Mouse (Mus musculus): Measurements from ENCODE around the gene Fam83e. TPM values are rescaled to one million over a fixed set of nuclear protein-coding genes. Genes with fewer than 3 reads are reported as not detected.

Fam83e gene
- polyA plus RNA-seq, 1 experiment from 2014 or later = 0.44 TPM

- Histone ChIP-seq H3K27ac (ENCODE audit: low read depth, low read length) (no peak overlapping the region), H3K9me3 (ENCODE audit: control insufficient read depth, low read length) (no peaks in the 10 kb centered on the region), H3K4me1 (ENCODE audit: control insufficient read depth, insufficient read depth, low read depth, low read length) (peaks cover 5% of the 10 kb centered on the region; the same call in 1 of the 2 replicates), H3K4me2 (ENCODE audit: low read length) (no peak overlapping the region), H3K27me3 (replicated peaks; ENCODE audit: control insufficient read depth, insufficient read depth, low read length) (peaks cover 16% of the 10 kb centered on the region), H3K4me3 (ENCODE audit: low read length) (no peak overlapping the region), H3K9ac (ENCODE audit: low read depth, low read length) (no peak overlapping the region), H3K36me3 (ENCODE audit: control insufficient read depth, insufficient read depth, low read length) (no peaks in the 10 kb centered on the region)
- WGBS = 52% methylated on average over 6 of the region's 6 CpGs
- ATAC-seq = no peak
Observed at GRCm38 (mm10) chr7:45755703-45756102, 34.7 kb downstream of the Fam83e start.

- 8% methylated on average over 21 of the region's 27 CpGs for WGBS
- no peak overlapping the region for H3K9ac ChIP-seq (ENCODE audit: low read depth, low read length)
- H3K9me3 ChIP-seq (ENCODE audit: control insufficient read depth, low read length) = no peaks in the 10 kb centered on the region
- peak overlapping the region; percentile 20 for H3K4me2 ChIP-seq (ENCODE audit: low read length)
- no peak overlapping the region for H3K27ac ChIP-seq (ENCODE audit: low read depth, low read length)
- ATAC-seq = no peak
- H3K27me3 ChIP-seq (replicated peaks; ENCODE audit: control insufficient read depth, insufficient read depth, low read length) = peaks cover 16% of the 10 kb centered on the region
- no peak overlapping the region for H3K4me3 ChIP-seq (ENCODE audit: low read length)
- peaks cover 5% of the 10 kb centered on the region; the same call in 1 of the 2 replicates for H3K4me1 ChIP-seq (ENCODE audit: control insufficient read depth, insufficient read depth, low read depth, low read length)
- H3K36me3 ChIP-seq (ENCODE audit: control insufficient read depth, insufficient read depth, low read length) = no peaks in the 10 kb centered on the region
Observed at GRCm38 (mm10) chr7:45759400-45759799, 38.4 kb downstream of the Fam83e start.

- no peak for ATAC-seq
- H3K27ac ChIP-seq (ENCODE audit: low read depth, low read length) = no peak overlapping the region
- H3K27me3 ChIP-seq (replicated peaks; ENCODE audit: control insufficient read depth, insufficient read depth, low read length) = peaks cover 16% of the 10 kb centered on the region
Observed at GRCm38 (mm10) chr7:45760151-45760550, 39.1 kb downstream of the Fam83e start.

GRCm38 (mm10) chr7:45765995-45766394, 45.0 kb downstream of the Fam83e start:
- H3K9me3 ChIP-seq (ENCODE audit: control insufficient read depth, low read length) = no peaks in the 10 kb centered on the region

More at GRCm38 (mm10) chr7:45760151-45760550, 39.1 kb downstream of the Fam83e start:
- no peak overlapping the region for H3K4me2 ChIP-seq (ENCODE audit: low read length)
- H3K36me3 ChIP-seq (ENCODE audit: control insufficient read depth, insufficient read depth, low read length) = no peaks in the 10 kb centered on the region
- 63% methylated on average over 5 of the region's 5 CpGs for WGBS
- H3K9ac ChIP-seq (ENCODE audit: low read depth, low read length) = no peak overlapping the region
- H3K4me1 ChIP-seq (ENCODE audit: control insufficient read depth, insufficient read depth, low read depth, low read length) = peaks cover 5% of the 10 kb centered on the region; the same call in 1 of the 2 replicates
- no peak overlapping the region for H3K4me3 ChIP-seq (ENCODE audit: low read length)
- H3K9me3 ChIP-seq (ENCODE audit: control insufficient read depth, low read length) = no peaks in the 10 kb centered on the region

DNA sequence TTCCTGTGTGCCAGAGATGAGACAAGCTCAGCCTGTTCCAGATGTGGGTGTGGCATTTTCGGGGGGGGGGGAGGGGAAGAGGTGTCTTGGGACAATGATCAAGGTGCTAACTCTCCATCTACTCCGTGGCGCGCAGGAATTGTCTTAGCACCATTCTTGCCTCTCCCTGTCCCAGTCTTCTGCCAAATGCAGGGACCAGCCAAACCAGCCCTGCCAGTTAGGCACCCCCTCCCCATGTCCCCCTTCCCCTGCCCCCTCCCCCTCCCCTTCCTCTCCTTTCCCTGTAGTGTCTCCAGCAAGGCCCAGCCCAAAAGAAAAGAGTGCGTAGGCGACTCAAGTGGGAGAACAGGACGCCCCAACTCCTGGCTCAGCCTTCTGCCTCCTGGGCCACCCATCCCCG, 45.8 kb downstream of the Fam83e start:
- H3K9ac ChIP-seq (ENCODE audit: low read depth, low read length) = no peak overlapping the region
- no peaks in the 10 kb centered on the region for H3K9me3 ChIP-seq (ENCODE audit: control insufficient read depth, low read length)
- WGBS = 55% methylated on average over 6 of the region's 8 CpGs
- no peak overlapping the region for H3K4me2 ChIP-seq (ENCODE audit: low read length)
- no peak overlapping the region for H3K4me3 ChIP-seq (ENCODE audit: low read length)
- H3K27me3 ChIP-seq (replicated peaks; ENCODE audit: control insufficient read depth, insufficient read depth, low read length) = no peaks in the 10 kb centered on the region
- no peak overlapping the region for H3K27ac ChIP-seq (ENCODE audit: low read depth, low read length)
- no peak for ATAC-seq
- H3K36me3 ChIP-seq (ENCODE audit: control insufficient read depth, insufficient read depth, low read length) = no peaks in the 10 kb centered on the region
- no peaks in the 10 kb centered on the region for H3K4me1 ChIP-seq (ENCODE audit: control insufficient read depth, insufficient read depth, low read depth, low read length)

More at GRCm38 (mm10) chr7:45765995-45766394, 45.0 kb downstream of the Fam83e start:
- H3K9ac ChIP-seq (ENCODE audit: low read depth, low read length) = no peak overlapping the region
- no peak overlapping the region for H3K27ac ChIP-seq (ENCODE audit: low read depth, low read length)
- no peak overlapping the region for H3K4me3 ChIP-seq (ENCODE audit: low read length)
- no peak for ATAC-seq
- no peaks in the 10 kb centered on the region for H3K4me1 ChIP-seq (ENCODE audit: control insufficient read depth, insufficient read depth, low read depth, low read length)
- no peaks in the 10 kb centered on the region for H3K36me3 ChIP-seq (ENCODE audit: control insufficient read depth, insufficient read depth, low read length)
- WGBS = 58% methylated on average over 8 of the region's 8 CpGs
- H3K4me2 ChIP-seq (ENCODE audit: low read length) = no peak overlapping the region
- no peaks in the 10 kb centered on the region; the same call in 1 of the 2 replicates for H3K27me3 ChIP-seq (replicated peaks; ENCODE audit: control insufficient read depth, insufficient read depth, low read length)

DNA sequence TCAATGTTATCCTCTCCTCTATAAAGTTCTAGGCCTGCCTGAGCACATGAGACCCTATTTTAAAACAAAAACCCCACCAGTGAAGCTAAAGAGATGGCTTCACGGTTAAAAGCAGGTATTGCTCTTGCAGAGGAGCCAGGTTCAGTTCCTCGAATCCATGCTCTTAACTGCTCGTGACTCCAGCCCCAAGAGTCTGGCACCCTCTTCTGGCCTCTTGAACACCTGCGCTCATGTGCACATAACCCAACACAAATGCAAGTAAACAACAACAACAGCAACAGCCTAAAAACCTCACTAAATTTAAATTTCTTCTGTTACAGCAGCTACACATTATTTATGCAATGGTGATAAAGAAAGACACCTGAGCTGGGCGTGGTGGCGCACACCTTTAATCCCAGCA, 46.5 kb downstream of the Fam83e start:
- no peak overlapping the region for H3K27ac ChIP-seq (ENCODE audit: low read depth, low read length)
- no peak overlapping the region for H3K4me2 ChIP-seq (ENCODE audit: low read length)
- no peaks in the 10 kb centered on the region for H3K9me3 ChIP-seq (ENCODE audit: control insufficient read depth, low read length)
- no peak for ATAC-seq
- 88% methylated on average over 6 of the region's 6 CpGs for WGBS
- no peak overlapping the region for H3K9ac ChIP-seq (ENCODE audit: low read depth, low read length)
- H3K4me1 ChIP-seq (ENCODE audit: control insufficient read depth, insufficient read depth, low read depth, low read length) = no peaks in the 10 kb centered on the region
- H3K27me3 ChIP-seq (replicated peaks; ENCODE audit: control insufficient read depth, insufficient read depth, low read length) = no peaks in the 10 kb centered on the region
- no peaks in the 10 kb centered on the region for H3K36me3 ChIP-seq (ENCODE audit: control insufficient read depth, insufficient read depth, low read length)
- H3K4me3 ChIP-seq (ENCODE audit: low read length) = no peak overlapping the region

GRCm38 (mm10) chr7:45770427-45771082, 49.5 kb downstream of the Fam83e start:
- H3K9me3 ChIP-seq (ENCODE audit: control insufficient read depth, low read length) = no peaks in the 10 kb centered on the region
- no peaks in the 10 kb centered on the region for H3K27me3 ChIP-seq (replicated peaks; ENCODE audit: control insufficient read depth, insufficient read depth, low read length)
- no peak overlapping the region for H3K4me2 ChIP-seq (ENCODE audit: low read length)
- WGBS = 74% methylated on average over 8 of the region's 8 CpGs
- H3K4me3 ChIP-seq (ENCODE audit: low read length) = no peak overlapping the region
- H3K9ac ChIP-seq (ENCODE audit: low read depth, low read length) = no peak overlapping the region
- ATAC-seq = no peak
- H3K27ac ChIP-seq (ENCODE audit: low read depth, low read length) = no peak overlapping the region
- H3K4me1 ChIP-seq (ENCODE audit: control insufficient read depth, insufficient read depth, low read depth, low read length) = no peaks in the 10 kb centered on the region
- H3K36me3 ChIP-seq (ENCODE audit: control insufficient read depth, insufficient read depth, low read length) = no peaks in the 10 kb centered on the region

DNA sequence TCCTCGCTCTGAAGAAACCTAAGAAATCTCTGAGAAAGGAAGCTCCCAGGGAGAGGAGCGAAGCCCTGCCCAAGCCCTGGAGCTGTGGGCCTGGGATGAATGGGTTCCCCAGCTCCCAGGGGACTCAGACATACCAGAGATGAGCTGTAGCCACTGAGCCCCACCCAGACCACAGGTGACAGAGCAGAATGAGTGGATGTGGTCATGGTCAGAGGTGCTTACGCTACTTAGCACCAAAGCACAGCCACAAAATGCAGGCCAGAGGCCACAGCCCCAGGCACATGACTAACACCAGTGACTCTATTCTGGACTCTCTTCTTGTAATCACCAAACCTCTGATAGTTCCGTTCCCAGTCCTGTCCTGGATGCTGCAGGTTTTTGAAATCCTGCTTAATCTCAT, 50.1 kb downstream of the Fam83e start:
- Histone ChIP-seq H3K36me3 (ENCODE audit: control insufficient read depth, insufficient read depth, low read length) (no peaks in the 10 kb centered on the region), H3K4me1 (ENCODE audit: control insufficient read depth, insufficient read depth, low read depth, low read length) (no peaks in the 10 kb centered on the region), H3K27me3 (replicated peaks; ENCODE audit: control insufficient read depth, insufficient read depth, low read length) (no peaks in the 10 kb centered on the region), H3K4me3 (ENCODE audit: low read length) (no peak overlapping the region), H3K4me2 (ENCODE audit: low read length) (no peak overlapping the region), H3K27ac (ENCODE audit: low read depth, low read length) (no peak overlapping the region), H3K9ac (ENCODE audit: low read depth, low read length) (no peak overlapping the region), H3K9me3 (ENCODE audit: control insufficient read depth, low read length) (no peaks in the 10 kb centered on the region)
- no peak for ATAC-seq
- WGBS = 66% methylated on average over 4 of the region's 4 CpGs

DNA sequence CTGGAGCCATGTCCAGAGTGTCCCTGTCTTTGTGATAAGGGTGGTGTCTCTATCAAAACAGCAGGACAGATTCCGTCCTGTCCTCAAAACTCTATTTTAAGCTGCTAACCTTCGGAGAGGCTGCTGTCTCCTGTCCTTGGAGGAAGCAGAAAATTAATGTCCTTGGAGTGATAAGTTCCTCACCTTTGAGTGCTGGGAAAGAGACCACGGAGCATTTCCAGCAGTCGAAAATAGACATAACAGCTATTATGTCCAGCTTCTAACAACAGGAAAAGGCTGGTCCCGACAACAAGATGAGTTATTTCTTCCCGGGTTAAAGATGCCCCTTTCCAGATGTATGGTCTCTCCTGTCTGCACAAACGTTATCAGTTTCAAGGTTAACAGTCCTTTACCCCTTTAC, 54.2 kb downstream of the Fam83e start:
- no peak overlapping the region for H3K4me2 ChIP-seq (ENCODE audit: low read length)
- H3K27me3 ChIP-seq (replicated peaks; ENCODE audit: control insufficient read depth, insufficient read depth, low read length) = no peaks in the 10 kb centered on the region
- H3K4me3 ChIP-seq (ENCODE audit: low read length) = no peak overlapping the region
- H3K9ac ChIP-seq (ENCODE audit: low read depth, low read length) = no peak overlapping the region
- H3K9me3 ChIP-seq (ENCODE audit: control insufficient read depth, low read length) = no peaks in the 10 kb centered on the region
- H3K4me1 ChIP-seq (ENCODE audit: control insufficient read depth, insufficient read depth, low read depth, low read length) = no peaks in the 10 kb centered on the region
- no peak for ATAC-seq
- H3K36me3 ChIP-seq (ENCODE audit: control insufficient read depth, insufficient read depth, low read length) = no peaks in the 10 kb centered on the region
- no peak overlapping the region for H3K27ac ChIP-seq (ENCODE audit: low read depth, low read length)
- 86% methylated on average over 7 of the region's 7 CpGs for WGBS

Measured in hindbrain, embryonic 16.5 days (tissue).